Mouse (Mus musculus) stomach, embryonic 16.5 days (tissue): ENCODE results near the gene Wdr48. TPM values are rescaled to one million over a fixed set of nuclear protein-coding genes. Genes with fewer than 3 reads are reported as not detected.

ENCODE experiments used
- ATAC-seq: fragments of 200-750 bp; cut with Nextera tagmentation; 2 replicates; pipeline ENCODE4 v1.8.0; 2017; ENCODE audit warnings: moderate number of reproducible peaks, moderate TSS enrichment; ENCODE audit not compliant: insufficient read depth, low FRiP score
- H3K27ac ChIP-seq: fragments of 300-500 bp; sonication (generic); 2 replicates; pipeline ENCODE4 v1.5.1; 2014; ENCODE audit warnings: low read length
- H3K27me3 ChIP-seq: fragments of 300-500 bp; sonication (generic); 2 replicates; pipeline ENCODE4 v1.6.1; 2014; ENCODE audit warnings: low read length, control low read depth, mixed read lengths; ENCODE audit not compliant: control insufficient read depth, insufficient read depth
- H3K36me3 ChIP-seq: fragments of 300-500 bp; sonication (generic); 2 replicates; pipeline ENCODE4 v1.6.1; 2014; ENCODE audit warnings: low read length; ENCODE audit not compliant: control insufficient read depth, insufficient read depth
- H3K4me1 ChIP-seq: fragments of 300-500 bp; sonication (generic); 2 replicates; pipeline ENCODE4 v1.6.1; 2014; ENCODE audit warnings: low read length, control low read depth, mixed read lengths; ENCODE audit not compliant: control insufficient read depth, insufficient read depth
- H3K4me2 ChIP-seq: fragments of 300-500 bp; sonication (generic); 2 replicates; pipeline ENCODE4 v1.6.1; 2014; ENCODE audit warnings: low read depth, low read length, mixed read lengths
- H3K4me3 ChIP-seq: fragments of 300-500 bp; sonication (generic); replicated peaks from 2 replicates; pipeline ENCODE4 v1.5.1; 2014; ENCODE audit warnings: mild to moderate bottlenecking, low read length
- H3K9ac ChIP-seq: fragments of 300-500 bp; sonication (generic); 2 replicates; pipeline ENCODE4 v1.6.1; 2014; ENCODE audit warnings: low read length
- H3K9me3 ChIP-seq: fragments of 300-500 bp; sonication (generic); replicated peaks from 2 replicates; pipeline ENCODE4 v1.6.1; 2016; ENCODE audit warnings: low read length, control low read depth; ENCODE audit not compliant: control insufficient read depth
- WGBS: fragments of 180-500 bp; shearing (Covaris S2); extraction: QIAGEN DNeasy Blood & Tissue Kit; methylation state at CpG from one replicate; pipeline ENCODE4 v1.1.7; 2014; 5-methylcytosine and 5-hydroxymethylcytosine counted together
- polyA plus RNA-seq: library from polyadenylated mRNA; unstranded; fragments of >200 nt; fragmentation: Nextera tagmentation; extraction: Ambion mirVana; gene quantifications from 2 replicates; pipeline ENCODE4 v1.2.1, GENCODE M21; 2015

The Wdr48 gene
- polyA plus RNA-seq, 1 experiment from 2014 or later: 43.8 TPM

DNA sequence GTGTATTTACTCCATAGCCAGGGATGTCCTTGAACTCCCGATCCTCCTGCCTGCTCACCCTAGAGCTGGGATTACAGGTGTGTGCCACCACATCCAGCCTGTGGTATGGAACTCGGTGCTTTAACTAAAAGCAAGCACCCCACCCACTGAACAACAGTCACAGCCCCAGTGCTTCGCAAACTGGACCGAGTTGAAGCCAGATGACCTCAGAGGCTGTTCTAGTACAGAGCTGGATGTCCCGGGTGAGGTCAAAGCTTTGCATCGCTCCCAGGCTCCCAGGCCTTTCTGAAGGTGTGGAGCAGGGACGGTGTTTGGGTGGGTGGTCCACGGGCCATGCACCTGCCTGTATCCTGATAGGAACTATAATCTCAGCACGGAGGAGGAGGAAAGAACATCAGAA, 56.7 kb downstream of the Wdr48 start:
- Histone ChIP-seq H3K36me3 (no peaks in the 10 kb centered on the region), H3K4me1 (peaks cover 10% of the 10 kb centered on the region), H3K9me3 (no peaks in the 10 kb centered on the region), H3K4me3 (no peak overlapping the region), H3K27ac (no peak overlapping the region), H3K4me2 (no peak overlapping the region), H3K9ac (no peak overlapping the region), H3K27me3 (no peaks in the 10 kb centered on the region)
- 82% methylated on average over 9 of the region's 9 CpGs for WGBS
- ATAC-seq: no peak

DNA sequence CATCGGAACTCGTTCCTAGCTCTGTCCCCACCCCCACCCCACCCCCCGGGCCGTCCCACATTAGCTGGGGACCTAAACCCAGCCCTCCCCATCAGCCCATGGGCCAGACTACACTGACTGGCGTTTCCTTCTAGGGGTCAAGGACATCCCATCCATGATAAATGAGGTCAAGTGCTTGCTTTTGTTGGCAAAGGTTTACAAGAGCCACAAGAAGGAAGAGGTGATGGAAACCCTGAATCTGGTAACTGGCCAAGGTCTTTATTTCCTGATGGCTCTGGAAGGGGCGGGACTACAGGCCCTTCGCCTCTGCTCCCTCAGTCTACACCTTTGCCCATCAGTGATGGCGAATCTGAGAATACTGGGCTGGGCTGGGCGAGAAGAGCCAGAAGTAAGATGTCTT, 64.2 kb downstream of the Wdr48 start:
- Histone ChIP-seq H3K27ac (no peak overlapping the region), H3K27me3 (no peaks in the 10 kb centered on the region), H3K4me1 (peaks cover 3% of the 10 kb centered on the region; the same call in 1 of the 2 replicates), H3K4me3 (no peak overlapping the region), H3K4me2 (no peak overlapping the region), H3K9ac (no peak overlapping the region), H3K9me3 (no peaks in the 10 kb centered on the region), H3K36me3 (no peaks in the 10 kb centered on the region)
- ATAC-seq: no peak
- WGBS: 76% methylated on average over 9 of the region's 9 CpGs

DNA sequence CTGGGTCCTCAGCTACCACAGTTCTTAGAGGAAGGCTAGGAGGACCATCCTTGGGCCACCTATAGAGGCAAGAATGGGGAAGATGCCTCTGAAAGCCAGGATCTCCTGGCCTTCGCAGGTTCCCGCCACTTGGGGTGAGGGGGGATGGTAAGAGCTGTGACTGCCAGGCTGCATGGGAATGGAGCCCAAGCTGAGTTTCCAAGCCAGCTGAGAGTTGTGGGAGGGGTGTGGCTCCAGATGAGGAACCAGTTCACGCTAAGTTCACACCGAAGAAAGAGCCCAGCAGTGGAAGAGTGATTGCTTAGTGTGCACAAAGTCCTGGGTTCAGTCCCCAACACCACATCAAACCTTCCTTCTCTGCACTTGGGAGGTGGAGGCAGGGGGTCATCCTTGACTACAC, 67.5 kb downstream of the Wdr48 start:
- 45% methylated on average over 4 of the region's 4 CpGs for WGBS
- Histone ChIP-seq H3K27me3 (no peaks in the 10 kb centered on the region), H3K9ac (no peak overlapping the region), H3K36me3 (no peaks in the 10 kb centered on the region), H3K4me1 (peaks cover 3% of the 10 kb centered on the region; the same call in 1 of the 2 replicates), H3K4me3 (no peak overlapping the region), H3K27ac (no peak overlapping the region), H3K4me2 (no peak overlapping the region), H3K9me3 (no peaks in the 10 kb centered on the region)
- ATAC-seq: no peak

DNA sequence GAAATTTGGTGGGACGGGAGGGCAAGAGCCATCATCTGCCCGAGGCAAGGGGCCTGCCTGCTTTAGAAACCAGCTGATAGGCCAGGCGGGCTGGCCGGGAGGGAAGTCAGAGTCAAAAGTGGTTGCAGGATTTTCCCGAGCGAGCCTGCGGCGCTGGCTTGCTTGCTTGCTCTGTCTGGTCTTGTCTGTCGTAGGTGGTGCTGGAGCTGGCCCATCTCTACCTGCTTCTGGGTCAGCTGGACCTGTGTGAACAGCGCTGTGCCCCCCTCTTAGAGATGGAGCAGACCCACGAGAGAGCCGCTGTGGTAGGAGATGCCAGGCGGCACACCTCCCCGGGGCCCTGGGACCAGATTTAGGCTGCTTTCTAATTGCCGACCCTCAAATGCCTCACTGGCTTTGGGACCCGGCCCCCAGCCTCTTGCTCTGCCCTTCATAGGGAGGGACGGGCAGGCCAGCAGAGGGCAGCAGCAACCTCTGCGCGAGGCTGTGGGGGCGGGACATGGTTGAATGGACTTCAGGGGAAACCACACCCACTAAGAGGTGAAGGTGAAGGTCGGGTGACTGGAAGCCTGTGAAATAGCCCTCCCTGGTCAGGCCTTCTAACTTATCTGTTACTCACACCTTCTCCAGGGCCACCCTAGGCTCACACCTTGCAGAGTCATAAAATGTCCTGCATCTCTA, 68.4 kb downstream of the Wdr48 start:
- no peak overlapping the region for H3K27ac ChIP-seq
- 18% methylated on average over 21 of the region's 21 CpGs for WGBS
- no peaks in the 10 kb centered on the region for H3K9me3 ChIP-seq
- H3K9ac ChIP-seq: peak overlapping the region; percentile 52; the same call in 1 of the 2 replicates
- peak; percentile 80 for ATAC-seq
- no peaks in the 10 kb centered on the region for H3K36me3 ChIP-seq
- no peaks in the 10 kb centered on the region for H3K27me3 ChIP-seq
- H3K4me3 ChIP-seq: no peak overlapping the region
- peaks cover 3% of the 10 kb centered on the region; the same call in 1 of the 2 replicates for H3K4me1 ChIP-seq
- 0 out of 2 replicates have a peak overlapping the region, but pooled peaks have one; percentile 4 for H3K4me2 ChIP-seq

DNA sequence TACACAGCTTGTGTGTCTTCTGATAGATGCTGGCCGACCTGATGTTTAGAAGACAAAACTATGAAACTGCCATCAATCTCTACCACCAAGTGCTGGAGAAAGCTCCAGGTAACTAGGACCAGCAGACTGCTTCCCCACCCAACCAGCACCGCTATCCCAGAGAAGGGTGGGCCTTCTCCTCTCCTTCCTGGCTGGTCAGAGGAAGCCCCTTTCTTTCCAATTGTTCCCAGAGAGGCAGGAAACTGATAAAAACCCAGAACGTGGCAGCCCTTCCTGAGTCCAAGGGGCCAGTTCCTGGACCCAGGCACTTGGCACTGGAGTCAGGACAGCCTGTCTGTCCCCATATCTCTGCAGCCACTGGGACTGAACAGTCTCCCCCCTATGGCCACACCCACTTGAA, 69.5 kb downstream of the Wdr48 start:
- ATAC-seq: no peak
- H3K27ac ChIP-seq: no peak overlapping the region
- no peak overlapping the region for H3K4me2 ChIP-seq
- 61% methylated on average over 3 of the region's 3 CpGs for WGBS
- H3K4me3 ChIP-seq: no peak overlapping the region
- no peaks in the 10 kb centered on the region for H3K27me3 ChIP-seq
- no peak overlapping the region for H3K9ac ChIP-seq
- H3K4me1 ChIP-seq: peaks cover 3% of the 10 kb centered on the region; the same call in 1 of the 2 replicates
- no peaks in the 10 kb centered on the region for H3K36me3 ChIP-seq
- no peaks in the 10 kb centered on the region for H3K9me3 ChIP-seq

DNA sequence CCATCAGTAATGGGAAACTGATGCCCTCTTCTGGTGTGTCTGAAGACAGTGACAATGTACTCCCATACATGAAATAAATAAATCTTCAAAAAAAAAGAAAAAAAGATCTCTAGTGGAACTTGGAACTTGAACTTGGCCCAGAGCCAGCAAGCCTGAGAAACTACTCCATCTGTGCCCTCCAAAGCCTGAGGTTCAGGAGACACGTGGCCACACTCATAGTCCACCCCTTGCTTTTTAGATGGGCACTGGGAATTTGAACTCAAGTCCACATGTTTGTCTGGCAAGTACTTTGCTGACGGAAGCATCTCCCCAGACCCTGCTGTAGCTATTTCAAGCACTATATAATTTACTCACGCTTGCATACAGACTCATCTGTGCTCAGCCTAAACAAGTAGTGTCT, 70.5 kb downstream of the Wdr48 start:
- no peaks in the 10 kb centered on the region for H3K36me3 ChIP-seq
- no peak overlapping the region for H3K27ac ChIP-seq
- peaks cover 4% of the 10 kb centered on the region; the same call in 1 of the 2 replicates for H3K4me1 ChIP-seq
- no peak overlapping the region for H3K4me2 ChIP-seq
- no peak overlapping the region for H3K4me3 ChIP-seq
- WGBS: 61% methylated on average over 3 of the region's 3 CpGs
- H3K9me3 ChIP-seq: no peaks in the 10 kb centered on the region
- no peak overlapping the region for H3K9ac ChIP-seq
- ATAC-seq: no peak
- no peaks in the 10 kb centered on the region for H3K27me3 ChIP-seq

DNA sequence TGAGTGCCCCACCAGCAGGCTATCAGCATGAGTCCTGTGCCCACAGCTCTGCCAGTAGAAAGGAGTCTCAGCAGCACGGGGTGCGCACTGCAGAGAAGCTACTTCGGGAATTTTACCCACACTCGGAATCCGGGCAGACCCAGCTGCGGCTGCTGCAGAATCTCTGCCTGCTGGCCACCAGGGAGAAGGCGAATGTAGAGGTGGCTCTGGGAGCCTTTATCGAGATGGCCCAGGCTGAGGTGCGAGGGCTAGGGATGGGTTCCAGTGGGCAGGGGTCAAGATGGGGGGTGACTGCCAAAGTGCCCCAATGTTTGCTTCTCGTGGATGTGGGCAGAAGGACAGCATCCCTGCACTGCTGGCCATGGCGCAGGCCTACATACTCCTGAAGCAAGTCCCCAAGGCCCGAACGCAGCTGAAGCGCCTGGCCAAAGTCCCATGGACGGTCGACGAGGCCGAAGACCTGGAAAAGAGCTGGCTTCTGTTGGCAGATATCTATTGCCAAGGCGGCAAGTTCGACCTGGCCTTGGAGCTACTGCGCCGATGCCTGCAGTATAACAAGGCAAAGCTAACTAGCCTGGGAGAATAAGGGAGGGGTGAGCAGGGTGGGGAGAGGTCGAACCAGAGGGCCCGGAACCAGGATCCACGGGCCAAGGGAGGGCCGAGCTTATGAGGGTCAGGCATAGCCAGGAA, 71.7 kb downstream of the Wdr48 start:
- peaks cover 16% of the 10 kb centered on the region for H3K4me1 ChIP-seq
- no peak overlapping the region for H3K4me3 ChIP-seq
- no peak for ATAC-seq
- no peak overlapping the region for H3K4me2 ChIP-seq
- H3K27me3 ChIP-seq: no peaks in the 10 kb centered on the region
- no peak overlapping the region for H3K9ac ChIP-seq
- WGBS: 86% methylated on average over 26 of the region's 26 CpGs
- H3K27ac ChIP-seq: no peak overlapping the region
- H3K36me3 ChIP-seq: no peaks in the 10 kb centered on the region
- H3K9me3 ChIP-seq: no peaks in the 10 kb centered on the region

DNA sequence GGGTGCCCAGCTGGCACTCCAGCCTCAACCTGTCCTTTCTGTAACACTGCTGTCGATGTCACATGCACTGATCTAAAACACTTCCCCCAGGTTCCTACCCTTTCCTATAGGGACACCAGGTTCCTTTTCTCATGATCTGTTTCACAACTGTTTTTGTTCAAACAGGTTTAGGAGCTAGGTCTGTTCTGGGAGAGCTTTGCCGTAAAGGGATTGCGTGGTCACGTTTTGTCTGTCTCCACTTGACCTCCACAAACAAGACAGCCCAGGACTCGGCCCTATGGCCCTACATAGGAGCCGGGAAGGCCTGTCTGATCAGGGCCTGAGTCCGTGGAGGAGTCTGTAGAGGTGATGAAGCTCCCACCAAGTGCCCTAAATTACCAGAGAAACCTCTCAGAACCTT, 75.1 kb downstream of the Wdr48 start:
- no peaks in the 10 kb centered on the region for H3K9me3 ChIP-seq
- peaks cover 21% of the 10 kb centered on the region; the same call in 1 of the 2 replicates for H3K36me3 ChIP-seq
- no peak for ATAC-seq
- H3K9ac ChIP-seq: no peak overlapping the region
- H3K27ac ChIP-seq: peak overlapping the region; percentile 62; the same call in 1 of the 2 replicates
- WGBS: 76% methylated on average over 7 of the region's 7 CpGs
- H3K4me2 ChIP-seq: no peak overlapping the region
- H3K27me3 ChIP-seq: no peaks in the 10 kb centered on the region
- peaks cover 13% of the 10 kb centered on the region for H3K4me1 ChIP-seq
- no peak overlapping the region for H3K4me3 ChIP-seq

DNA sequence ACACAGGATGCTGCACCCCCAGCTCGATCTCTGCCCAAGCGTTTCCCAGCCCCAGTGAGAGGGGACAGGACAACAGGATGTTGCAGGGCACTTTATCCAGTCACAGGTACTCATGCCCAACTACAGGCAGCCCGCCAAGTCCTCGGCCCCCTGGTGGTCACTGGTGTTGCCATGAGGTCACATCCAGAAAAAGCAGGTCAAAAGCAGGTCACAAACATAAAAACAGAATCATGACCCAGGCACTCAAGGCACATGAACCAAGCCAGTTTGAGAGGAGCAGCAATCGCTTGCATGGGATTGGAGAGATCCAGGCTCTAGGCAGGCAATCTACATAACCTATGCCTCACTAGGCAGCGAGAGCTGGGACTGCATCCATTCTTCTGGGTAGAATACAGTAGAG, 75.5 kb downstream of the Wdr48 start:
- Histone ChIP-seq H3K9ac (peak overlapping the region; percentile 39; the same call in 1 of the 2 replicates), H3K9me3 (no peaks in the 10 kb centered on the region), H3K4me3 (no peak overlapping the region), H3K4me1 (peaks cover 13% of the 10 kb centered on the region), H3K27me3 (no peaks in the 10 kb centered on the region), H3K4me2 (no peak overlapping the region), H3K36me3 (peaks cover 21% of the 10 kb centered on the region; the same call in 1 of the 2 replicates), H3K27ac (peak overlapping the region; percentile 62)
- 40% methylated on average over 6 of the region's 6 CpGs for WGBS
- no peak for ATAC-seq
